Mouse (Mus musculus): ENCODE measurements around the gene Psmb4.
"Not testable (repeated sequence)": the region's sequence is repeated elsewhere in the genome, so short reads cannot be mapped to it uniquely, and the experiment has no call there.

- not testable (repeated sequence) for TF ChIP-seq CTCF (IDR thresholded peaks at IDR 0.05; ENCODE audit: low read depth, low read length); POLR2A (IDR thresholded peaks at IDR 0.05; ENCODE audit: borderline replicate concordance, low read depth, low read length)
These were observed 43.9 kb upstream of the Psmb4 start for GRCm38 (mm10) chr3:94930386-94931266.

All from bone marrow macrophage, adult 2 months (primary cell).